Mouse (Mus musculus) lung, postnatal 0 days (tissue): ENCODE data around the gene Zfp157. TPM values are rescaled to one million over a fixed set of nuclear protein-coding genes. Genes with fewer than 3 reads are reported as not detected.
"Not testable (repeated sequence)": the region's sequence is repeated elsewhere in the genome, so short reads cannot be mapped to it uniquely, and the experiment has no call there.

Experiments used
- ATAC-seq: fragments of 200-750 bp; cut with Nextera tagmentation; 2 replicates; pipeline ENCODE4 v1.8.0; 2017; ENCODE audit warnings: moderate library complexity
- DNase-seq: peaks from one replicate; pipeline ENCODE4 v3.0.0-alpha.2; 2016; ENCODE audit warnings: low spot score
- H3K27ac ChIP-seq: fragments of 300-500 bp; sonication (generic); 2 replicates; pipeline ENCODE4 v1.5.1; 2014; ENCODE audit warnings: antibody characterized with exemption, mild to moderate bottlenecking, low read length, mixed read lengths
- H3K27me3 ChIP-seq: fragments of 300-500 bp; sonication (generic); replicated peaks from 2 replicates; pipeline ENCODE4 v1.6.1; 2014; ENCODE audit warnings: low read length, mixed read lengths; ENCODE audit not compliant: insufficient read depth
- H3K36me3 ChIP-seq: fragments of 300-500 bp; sonication (generic); 2 replicates; pipeline ENCODE4 v1.6.1; 2014; ENCODE audit warnings: low read length, mixed read lengths; ENCODE audit not compliant: insufficient read depth
- H3K4me1 ChIP-seq: fragments of 300-500 bp; sonication (generic); 2 replicates; pipeline ENCODE4 v1.6.1; 2014; ENCODE audit warnings: antibody characterized with exemption, low read depth, low read length, mixed read lengths; ENCODE audit not compliant: insufficient read depth
- H3K4me2 ChIP-seq: fragments of 300-500 bp; sonication (generic); replicated peaks from 2 replicates; pipeline ENCODE4 v1.6.1; 2014; ENCODE audit warnings: low read depth, mild to moderate bottlenecking, low read length, moderate library complexity, mixed read lengths
- H3K4me3 ChIP-seq: fragments of 300-500 bp; sonication (generic); 2 replicates; pipeline ENCODE4 v1.5.1; 2014; ENCODE audit warnings: low read depth, low read length
- H3K9ac ChIP-seq: fragments of 300-500 bp; sonication (generic); replicated peaks from 2 replicates; pipeline ENCODE4 v1.6.1; 2014; ENCODE audit warnings: low read depth, mild to moderate bottlenecking
- H3K9me3 ChIP-seq: fragments of 300-500 bp; sonication (generic); 2 replicates; pipeline ENCODE4 v1.6.1; 2016; ENCODE audit warnings: low read length, mixed read lengths
- CTCF ChIP-seq: IDR thresholded peaks from 2 replicates; pipeline ENCODE4 v1.5.1; 2016; ENCODE audit warnings: antibody characterized with exemption, mild to moderate bottlenecking
- EP300 ChIP-seq: IDR thresholded peaks from 2 replicates; pipeline ENCODE4 v1.6.1; 2016; ENCODE audit warnings: antibody characterized with exemption, mild to moderate bottlenecking, control low read depth
- WGBS: fragments of 180-500 bp; shearing (Covaris S2); extraction: QIAGEN DNeasy Blood & Tissue Kit; methylation state at CpG from one replicate; pipeline ENCODE4 v1.1.7; 2014; 5-methylcytosine and 5-hydroxymethylcytosine counted together
- polyA plus RNA-seq: library from polyadenylated mRNA; unstranded; fragments of >200 nt; fragmentation: Nextera tagmentation; extraction: Ambion mirVana; gene quantifications from 2 replicates; pipeline ENCODE4 v1.2.1, GENCODE M21; 2015

Gene Zfp157
- polyA plus RNA-seq = 15.4 and 15.8 TPM in 2 replicates

DNA sequence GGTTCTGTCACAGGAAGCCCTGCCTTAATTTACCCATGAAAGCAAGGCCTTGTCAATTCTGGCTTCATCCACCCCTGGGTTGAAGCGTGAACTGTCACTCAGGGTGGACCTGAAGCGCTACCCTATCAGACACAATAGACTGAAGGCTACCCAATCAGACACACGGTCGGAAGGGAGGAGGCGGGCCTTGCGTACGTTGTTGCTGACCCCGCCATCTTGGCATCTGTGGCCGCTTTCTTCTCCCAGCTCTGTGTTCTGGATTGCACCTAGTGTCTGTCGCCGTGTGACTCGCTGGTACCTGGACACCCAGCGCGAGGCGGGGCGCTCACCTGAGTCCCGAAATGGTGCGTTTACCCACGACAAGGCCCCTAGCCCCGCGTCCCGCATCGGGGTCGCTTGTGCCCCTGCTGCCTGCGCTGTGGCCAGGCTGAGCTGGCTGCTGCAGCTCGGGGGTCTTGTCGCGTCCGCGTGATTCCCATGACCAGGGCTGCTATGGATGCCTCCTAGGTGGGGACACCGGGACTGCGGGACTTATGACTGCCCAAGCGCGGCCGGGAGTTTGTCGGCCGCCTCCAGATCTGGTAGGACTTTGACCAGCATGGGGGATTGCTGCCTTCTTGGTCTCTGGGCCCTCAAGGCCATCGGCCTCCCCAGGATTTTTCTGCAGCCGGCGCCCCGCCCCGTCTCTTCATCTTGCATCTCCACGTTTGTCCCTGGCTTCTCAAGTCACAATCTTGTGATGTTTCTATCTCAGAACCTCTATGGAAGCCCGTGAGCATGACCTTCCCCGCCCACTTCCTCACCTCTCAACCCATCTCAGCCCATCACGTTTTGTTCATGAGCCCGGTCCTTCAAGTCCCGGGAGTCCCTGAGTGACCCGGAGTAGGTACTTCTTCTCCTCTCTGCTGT is at the start of gene Zfp157:
Zfp157 (plus strand) TSS at position 183 of the 909 bp plus-strand sequence.
- Histone ChIP-seq H3K36me3 (0 out of 2 replicates have a peak, but pooled peaks cover 4% of the 10 kb centered on the region), H3K4me2 (peak within 1 kb of the TSS; percentile 76), H3K4me1 (peaks cover 10% of the 10 kb centered on the region), H3K4me3 (peak within 1 kb of the TSS; percentile 95), H3K27ac (peak within 1 kb of the TSS; percentile 69), H3K9me3 (no peaks in the 10 kb centered on the region), H3K27me3 (no peaks in the 10 kb centered on the region), H3K9ac (peak within 1 kb of the TSS; percentile 98)
- under 1% methylated on average over 44 of the region's 49 CpGs for WGBS
- TF ChIP-seq CTCF (no peak), EP300 (no peak)
- ATAC-seq (peak; percentile 100), DNase-seq (peak; percentile 98)

DNA sequence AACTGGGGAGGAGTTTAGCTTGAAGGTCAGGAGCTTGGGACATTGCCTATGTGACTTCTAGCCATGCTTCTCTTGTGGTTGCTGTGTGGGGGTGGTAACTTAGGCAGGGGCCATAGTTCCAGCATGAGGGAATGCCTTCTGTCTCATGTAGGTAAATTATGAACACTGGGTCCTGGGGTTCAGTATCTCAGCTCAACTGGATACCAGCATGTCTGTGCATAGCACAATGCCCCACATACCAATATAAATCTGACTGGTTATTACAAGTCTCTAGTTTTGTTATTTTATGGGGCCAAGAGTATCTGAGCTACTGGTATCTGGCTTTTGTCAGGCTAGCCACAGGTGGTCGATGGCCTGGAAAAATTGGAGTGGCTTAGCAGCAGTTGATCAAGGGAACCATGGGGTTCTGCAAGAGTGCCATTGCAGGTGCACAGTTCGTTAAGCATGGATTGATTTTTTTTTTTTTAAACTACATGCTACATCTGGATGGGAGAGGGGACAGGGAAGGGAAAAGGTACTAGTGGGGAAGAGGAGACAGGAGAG is 43.4 kb upstream of the Zfp157 start:
- no peaks in the 10 kb centered on the region for H3K4me1 ChIP-seq
- H3K9me3 ChIP-seq = no peaks in the 10 kb centered on the region
- H3K4me3 ChIP-seq = no peak overlapping the region
- no peaks in the 10 kb centered on the region for H3K36me3 ChIP-seq
- ATAC-seq (no peak), DNase-seq (no peak)
- no peak for TF ChIP-seq CTCF
- no peak for TF ChIP-seq EP300
- no peaks in the 10 kb centered on the region for H3K27me3 ChIP-seq
- H3K4me2 ChIP-seq = no peak overlapping the region
- H3K9ac ChIP-seq = no peak overlapping the region
- 58% methylated on average over 2 of the region's 2 CpGs for WGBS
- no peak overlapping the region for H3K27ac ChIP-seq

DNA sequence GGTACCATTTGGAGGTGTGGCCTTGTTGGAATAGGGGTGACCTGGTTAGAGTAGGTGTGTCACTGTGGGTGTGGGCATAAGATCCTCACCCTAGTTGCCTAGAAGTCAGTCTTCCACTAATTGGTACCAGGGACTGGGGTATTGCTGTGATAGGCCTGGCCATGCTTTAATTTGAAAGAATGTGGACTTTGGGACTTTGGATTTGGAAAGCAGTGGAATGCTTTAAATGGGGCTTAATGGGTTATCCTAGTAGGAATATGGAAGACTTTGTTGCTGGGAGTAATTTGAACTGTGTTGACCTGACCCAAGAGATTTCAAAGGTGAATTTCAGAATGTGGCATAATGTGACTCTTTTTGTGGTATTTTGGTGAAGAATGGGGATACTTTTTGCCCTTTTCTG is 40.8 kb upstream of the Zfp157 start:
- not testable (repeated sequence) for H3K27me3 ChIP-seq, H3K27ac ChIP-seq, H3K4me1 ChIP-seq, H3K9me3 ChIP-seq, H3K36me3 ChIP-seq, ATAC-seq, H3K4me3 ChIP-seq, H3K9ac ChIP-seq, DNase-seq, H3K4me2 ChIP-seq

DNA sequence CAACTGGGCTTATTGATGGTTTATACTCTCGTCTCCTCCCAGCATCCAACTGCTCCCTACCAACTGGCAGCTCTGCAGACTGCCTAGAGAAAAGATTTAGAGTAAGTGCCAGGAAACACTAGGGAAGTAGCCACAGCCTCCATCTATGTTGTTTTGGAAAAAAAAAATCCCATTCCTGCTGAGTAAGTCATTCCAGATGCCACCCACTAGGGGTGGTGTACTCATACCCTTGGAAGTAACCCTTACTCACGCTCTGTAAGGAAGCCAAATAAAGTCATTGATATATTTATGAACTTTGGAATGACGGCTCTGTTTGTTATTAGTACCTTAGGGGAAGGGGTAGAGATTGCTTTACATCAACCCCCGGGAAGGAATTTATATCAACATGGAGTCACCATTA is 17.1 kb downstream of the Zfp157 start:
- TF ChIP-seq EP300 = no peak
- TF ChIP-seq CTCF = no peak
- no peak overlapping the region for H3K9ac ChIP-seq
- no peaks in the 10 kb centered on the region for H3K4me1 ChIP-seq
- WGBS = 98% methylated on average over 4 of the region's 4 CpGs
- no peaks in the 10 kb centered on the region for H3K27me3 ChIP-seq
- H3K9me3 ChIP-seq = peaks cover 24% of the 10 kb centered on the region
- H3K27ac ChIP-seq = no peak overlapping the region
- H3K4me2 ChIP-seq = no peak overlapping the region
- ATAC-seq (no peak), DNase-seq (no peak)
- peaks cover 41% of the 10 kb centered on the region for H3K36me3 ChIP-seq
- H3K4me3 ChIP-seq = no peak overlapping the region

DNA sequence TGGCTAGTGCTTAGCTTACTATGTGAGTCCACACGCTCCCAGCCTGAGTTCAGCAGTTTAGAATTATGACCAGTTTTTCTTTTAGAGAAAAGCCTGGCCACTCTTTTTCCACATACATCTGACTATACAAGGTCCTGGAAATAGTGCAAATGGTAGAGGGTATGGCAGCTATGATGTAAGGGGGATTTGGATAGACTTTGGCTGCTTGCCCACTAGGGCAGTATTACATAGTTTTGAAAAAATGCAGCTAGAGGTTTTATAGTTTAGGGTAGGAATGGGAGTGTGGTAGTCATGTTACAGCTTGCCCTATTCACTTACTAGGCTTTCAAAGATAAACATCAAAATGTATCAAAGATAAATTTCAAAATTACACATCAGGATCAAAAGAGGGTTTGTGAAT is 17.8 kb downstream of the Zfp157 start:
- H3K36me3 ChIP-seq = peaks cover 41% of the 10 kb centered on the region
- peaks cover 24% of the 10 kb centered on the region for H3K9me3 ChIP-seq
- 97% methylated on average over 1 of the region's 1 CpGs for WGBS
- no peaks in the 10 kb centered on the region for H3K27me3 ChIP-seq
- no peak overlapping the region for H3K9ac ChIP-seq
- no peak overlapping the region for H3K4me2 ChIP-seq
- H3K27ac ChIP-seq = no peak overlapping the region
- H3K4me3 ChIP-seq = no peak overlapping the region
- ATAC-seq (no peak), DNase-seq (no peak)
- TF ChIP-seq CTCF (no peak), EP300 (no peak)
- no peaks in the 10 kb centered on the region for H3K4me1 ChIP-seq

DNA sequence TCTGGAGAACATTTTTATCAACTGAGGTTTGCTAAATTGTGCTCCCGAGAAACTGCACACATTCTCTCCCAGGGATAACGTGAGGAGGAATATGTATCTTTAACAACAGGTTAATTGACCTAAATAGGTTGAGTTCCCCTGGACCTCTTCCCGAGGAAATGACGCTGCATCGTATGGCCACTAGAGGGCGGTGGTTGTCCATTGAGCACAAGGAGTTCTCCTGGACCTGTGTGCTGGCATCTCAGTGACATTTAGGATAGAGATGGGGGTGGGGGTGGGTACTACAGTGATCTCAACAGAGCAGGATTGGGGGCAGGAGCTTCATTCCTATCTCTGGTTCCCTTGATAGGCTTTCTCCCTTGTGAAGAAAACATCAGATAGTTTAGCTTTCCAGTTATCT is 32.3 kb downstream of the Zfp157 start:
- TF ChIP-seq EP300 = no peak
- TF ChIP-seq CTCF = peak; percentile 90
- Histone ChIP-seq H3K27me3 (no peaks in the 10 kb centered on the region), H3K4me1 (no peaks in the 10 kb centered on the region), H3K36me3 (no peaks in the 10 kb centered on the region), H3K27ac (no peak overlapping the region), H3K9ac (no peak overlapping the region), H3K9me3 (no peaks in the 10 kb centered on the region), H3K4me3 (no peak overlapping the region), H3K4me2 (no peak overlapping the region)
- no peak for ATAC-seq
- peak; percentile 63 for DNase-seq
- 20% methylated on average over 6 of the region's 6 CpGs for WGBS

DNA sequence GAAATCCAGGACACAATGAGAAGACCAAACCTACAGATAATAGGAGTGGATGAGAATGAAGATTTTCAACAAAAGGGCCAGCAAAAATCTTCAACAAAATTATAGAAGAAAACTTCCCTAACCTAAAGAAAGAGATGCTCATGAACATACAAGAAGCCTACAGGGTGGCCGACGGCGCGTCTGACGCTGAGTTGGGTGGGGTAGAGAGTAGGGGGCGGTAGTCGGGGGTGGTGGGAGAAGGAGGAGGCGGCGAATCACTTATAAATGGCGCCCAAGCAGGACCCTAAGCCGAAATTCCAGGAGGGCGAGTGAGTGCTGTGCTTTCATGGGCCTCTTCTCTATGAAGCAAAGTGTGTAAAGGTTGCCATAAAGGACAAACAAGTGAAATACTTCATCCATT is 63.3 kb downstream of the Zfp157 start:
- H3K4me1 ChIP-seq, H3K36me3 ChIP-seq, H3K4me2 ChIP-seq, H3K27ac ChIP-seq, H3K9me3 ChIP-seq, H3K27me3 ChIP-seq, DNase-seq, H3K9ac ChIP-seq, H3K4me3 ChIP-seq, ATAC-seq: not testable (repeated sequence)
- 91% methylated on average over 8 of the region's 12 CpGs for whole genome bisulfite sequencing
